Mouse (Mus musculus): Measurements from ENCODE around the gene Omp.

Omp gene

DNA sequence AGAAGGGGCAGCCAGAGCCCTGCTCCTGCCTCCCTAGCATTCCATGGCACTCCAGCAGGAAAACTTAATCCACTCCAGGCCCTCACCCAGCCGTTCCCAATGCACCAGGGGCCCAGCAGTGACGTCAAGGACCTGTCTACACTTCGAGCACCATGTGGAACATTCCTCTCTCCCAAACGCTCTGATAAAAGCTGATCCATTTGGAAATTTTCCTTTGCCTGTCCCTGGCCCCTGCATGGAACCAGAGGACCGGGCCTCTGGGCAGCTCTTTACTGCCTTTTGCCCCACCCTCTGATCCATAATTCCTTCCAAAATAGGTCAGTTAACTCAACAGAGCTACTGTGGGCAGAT is 41.4 kb downstream of the Omp start:
- no peak for DNase-seq (ENCODE audit: low read depth in 1 of 2, low spot score in 2 of 2)

DNA sequence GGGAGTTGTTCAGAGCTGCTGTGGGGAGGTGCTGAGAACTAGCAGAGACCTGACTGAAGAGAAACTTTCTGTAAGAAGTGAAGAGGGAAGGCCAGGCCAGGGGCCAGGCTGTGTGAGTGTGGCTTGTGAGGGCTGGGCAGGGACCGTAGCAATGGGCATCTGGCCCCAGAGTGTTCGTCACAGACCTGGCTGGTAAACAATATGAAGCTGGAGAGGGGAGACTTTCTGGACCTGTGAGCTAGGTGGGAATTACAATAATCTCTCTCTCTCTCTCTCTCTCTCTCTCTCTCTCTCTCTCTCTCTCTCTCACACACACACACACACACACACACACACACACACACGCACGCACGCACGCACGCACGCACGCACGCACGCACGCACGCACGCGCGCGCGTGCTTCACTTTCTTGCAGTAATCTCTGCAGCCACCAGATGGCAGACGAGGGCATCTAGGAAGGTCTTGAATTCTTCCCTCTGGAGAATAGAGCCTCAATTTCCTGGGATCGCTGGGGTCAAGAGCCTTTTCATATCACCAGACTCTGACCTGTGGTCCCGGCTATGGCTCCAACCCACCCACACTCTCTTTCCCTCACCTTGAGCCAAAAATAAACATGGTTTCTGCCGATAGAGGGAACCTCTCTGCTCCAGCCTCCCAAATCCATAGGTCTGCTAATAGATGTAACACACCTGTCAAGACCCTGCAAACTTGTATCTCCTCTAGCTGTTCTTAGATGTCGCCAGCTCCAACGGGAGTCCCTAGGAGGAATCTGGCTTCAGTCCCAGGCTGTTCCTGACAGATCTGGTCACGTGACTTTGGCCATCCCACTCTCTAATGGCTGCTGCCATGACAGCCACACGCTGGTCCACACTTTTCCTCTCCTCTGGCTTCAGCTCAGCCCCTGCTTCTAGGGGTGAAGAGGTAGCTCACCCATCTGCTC is 42.0 kb downstream of the Omp start:
- DNase-seq (ENCODE audit: low read depth in 1 of 2, low spot score in 2 of 2), result peak in 1 of 2 experiments; percentile 36

DNA sequence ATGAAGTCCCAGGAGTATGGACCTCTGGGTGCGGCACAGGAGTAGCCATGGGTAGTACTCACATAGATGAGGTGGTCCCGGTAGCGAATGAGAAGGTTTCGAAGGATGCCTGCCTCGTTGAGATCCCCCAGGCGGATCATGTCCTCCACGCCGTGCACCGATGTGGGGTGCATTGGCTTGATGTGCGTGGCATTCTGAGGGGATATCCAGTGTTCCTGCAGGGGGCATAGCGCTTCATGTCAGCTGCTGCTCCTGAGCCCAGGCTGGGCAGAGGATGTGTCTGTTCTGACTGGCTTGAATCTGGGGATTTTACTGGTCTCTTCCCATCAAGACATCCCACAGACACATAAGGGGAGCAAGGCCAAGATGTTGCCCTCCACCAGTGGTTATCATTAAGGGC is 42.8 kb downstream of the Omp start:
- DNase-seq (ENCODE audit: low read depth in 1 of 2, low spot score in 2 of 2), result no peak

DNA sequence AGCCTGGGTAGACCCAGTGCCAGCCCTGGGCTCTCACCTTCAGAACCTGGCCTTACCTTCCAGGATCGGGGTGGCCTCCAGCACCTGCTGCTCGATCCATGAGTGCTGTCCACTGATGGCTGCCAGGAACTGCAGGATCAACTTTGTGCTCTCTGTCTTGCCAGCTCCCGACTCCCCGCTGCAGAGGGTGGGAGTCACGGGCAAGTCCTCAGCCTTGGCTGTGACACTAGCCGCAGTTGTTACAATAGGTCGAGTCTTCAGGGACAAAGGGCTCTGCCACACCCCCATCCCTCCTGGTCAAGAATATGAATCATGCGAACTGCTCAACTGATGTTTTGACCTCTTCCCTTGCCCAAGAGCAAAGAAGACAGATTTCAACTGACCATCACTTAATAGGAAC is 47.7 kb downstream of the Omp start:
- DNase-seq (ENCODE audit: low read depth in 1 of 2, low spot score in 2 of 2), result no peak

DNA sequence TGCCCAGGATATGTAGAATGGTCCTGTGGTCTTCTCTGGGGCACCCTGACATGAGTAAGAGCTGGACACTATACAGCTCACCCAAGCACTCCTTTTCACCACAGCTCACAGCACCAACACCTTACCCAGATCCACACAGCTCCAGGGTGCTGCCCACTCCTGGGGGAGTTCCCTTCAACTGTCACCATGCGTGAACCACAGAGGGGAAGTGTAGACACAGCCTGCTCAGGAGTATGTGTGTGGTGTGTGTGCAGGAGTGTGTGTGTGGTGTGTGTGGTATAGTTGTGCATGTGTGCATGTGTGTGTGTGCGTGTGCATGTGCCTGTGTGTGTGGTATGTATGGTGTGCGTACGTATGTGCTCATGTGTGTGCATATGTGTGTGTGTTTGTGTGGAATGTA is 49.5 kb downstream of the Omp start:
- no peak for DNase-seq (ENCODE audit: low read depth in 1 of 2, low spot score in 2 of 2)
